Mouse (Mus musculus) heart, embryonic 13.5 days (tissue): ENCODE measurements around the gene Cast. TPM values are rescaled to one million over a fixed set of nuclear protein-coding genes. Genes with fewer than 3 reads are reported as not detected.

Experiments used
- ATAC-seq: fragments of 200-750 bp; cut with Nextera tagmentation; 2 replicates; pipeline ENCODE4 v1.8.0; 2017; ENCODE audit warnings: moderate TSS enrichment; ENCODE audit not compliant: insufficient number of reproducible peaks, low FRiP score, low TSS enrichment; ENCODE audit errors: extremely low read depth
- H3K27ac ChIP-seq: fragments of 300-500 bp; sonication (generic); replicated peaks from 2 replicates; pipeline ENCODE4 v1.5.1; 2015; ENCODE audit warnings: moderate library complexity, mild to moderate bottlenecking, inconsistent platforms
- H3K27me3 ChIP-seq: fragments of 300-500 bp; sonication (generic); replicated peaks from 2 replicates; pipeline ENCODE4 v1.6.1; 2015; ENCODE audit warnings: mild to moderate bottlenecking, inconsistent platforms
- H3K36me3 ChIP-seq: fragments of 300-500 bp; sonication (generic); 2 replicates; pipeline ENCODE4 v1.6.1; 2015; ENCODE audit warnings: mild to moderate bottlenecking, inconsistent platforms
- H3K4me1 ChIP-seq: fragments of 300-500 bp; sonication (generic); 2 replicates; pipeline ENCODE4 v1.6.1; 2015; ENCODE audit warnings: inconsistent platforms
- H3K4me2 ChIP-seq: fragments of 300-500 bp; sonication (generic); 2 replicates; pipeline ENCODE4 v1.6.1; 2015; ENCODE audit warnings: inconsistent platforms, mild to moderate bottlenecking, moderate library complexity
- H3K4me3 ChIP-seq: fragments of 300-500 bp; sonication (generic); 2 replicates; pipeline ENCODE4 v1.5.1; 2015; ENCODE audit warnings: moderate library complexity, mild to moderate bottlenecking, inconsistent platforms
- H3K9ac ChIP-seq: fragments of 300-500 bp; sonication (generic); 2 replicates; pipeline ENCODE4 v1.6.1; 2015; ENCODE audit warnings: inconsistent platforms, mild to moderate bottlenecking, moderate library complexity
- H3K9me3 ChIP-seq: fragments of 300-500 bp; sonication (generic); 2 replicates; pipeline ENCODE4 v1.6.1; 2016; ENCODE audit warnings: inconsistent platforms
- WGBS: fragments of 180-500 bp; shearing (Covaris S2); methylation state at CpG from one replicate; pipeline ENCODE4 v1.1.7; 2015; ENCODE audit warnings: mixed read lengths; 5-methylcytosine and 5-hydroxymethylcytosine counted together
- polyA plus RNA-seq: library from polyadenylated mRNA; unstranded; fragments of >200 nt; fragmentation: Nextera tagmentation; extraction: Ambion mirVana; gene quantifications from 2 replicates; pipeline ENCODE4 v1.2.1, GENCODE M21; 2015

The Cast gene
- polyA plus RNA-seq, 1 experiment from 2014 or later = 47.3 TPM

DNA sequence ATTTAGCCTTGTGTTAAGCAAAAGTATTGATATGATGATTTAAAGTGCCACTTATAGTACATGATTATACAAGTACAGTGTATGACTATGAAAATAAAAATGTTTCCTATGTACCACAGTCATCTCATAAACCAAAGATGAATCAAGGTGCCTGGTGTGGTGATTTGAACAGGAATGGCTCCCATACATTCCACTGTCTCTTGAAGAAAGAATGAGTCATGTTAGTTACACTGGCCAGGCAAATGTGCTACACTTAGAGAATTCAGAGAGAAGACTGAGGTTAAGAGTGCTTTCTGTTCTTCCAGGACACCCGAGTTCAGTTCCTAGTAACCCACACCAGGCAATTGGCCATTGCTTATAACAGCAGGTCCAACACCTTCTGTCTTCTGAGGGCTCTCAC is 36.5 kb downstream of the Cast start:
- WGBS = 45% methylated on average over 1 of the region's 1 CpGs
- Histone ChIP-seq H3K4me1 (peaks cover 12% of the 10 kb centered on the region; the same call in 1 of the 2 replicates), H3K4me3 (no peak overlapping the region), H3K27me3 (no peaks in the 10 kb centered on the region), H3K27ac (no peak overlapping the region), H3K36me3 (peaks cover 5% of the 10 kb centered on the region), H3K9me3 (no peaks in the 10 kb centered on the region), H3K9ac (no peak overlapping the region), H3K4me2 (no peak overlapping the region)
- no peak for ATAC-seq

DNA sequence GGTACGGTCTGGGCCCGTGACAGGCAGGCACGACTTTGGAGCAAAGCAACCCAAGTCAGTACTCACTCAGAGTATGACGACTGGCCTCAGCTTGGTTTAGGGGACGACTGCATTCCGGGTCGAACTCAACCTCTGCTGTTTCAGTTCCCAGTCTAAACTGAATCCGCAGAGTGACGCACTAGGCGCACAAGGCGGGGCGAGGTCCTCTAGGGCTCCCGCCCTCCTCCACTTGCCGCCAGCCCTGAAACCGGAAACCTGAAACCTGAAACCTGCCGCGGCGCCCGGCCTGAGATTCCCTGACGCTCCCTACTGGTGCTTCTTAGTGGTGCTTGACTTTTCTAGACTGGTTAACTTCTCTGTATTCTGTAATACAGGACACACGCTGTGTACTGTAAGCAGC is 38.1 kb downstream of the Cast start:
- no peaks in the 10 kb centered on the region for H3K9me3 ChIP-seq
- peaks cover 16% of the 10 kb centered on the region; the same call in 1 of the 2 replicates for H3K4me1 ChIP-seq
- peak overlapping the region; percentile 87 for H3K9ac ChIP-seq
- under 1% methylated on average over 21 of the region's 21 CpGs for WGBS
- peak overlapping the region; percentile 77 for H3K4me2 ChIP-seq
- peak; percentile 92 for ATAC-seq
- H3K27ac ChIP-seq = peak overlapping the region; percentile 96
- H3K27me3 ChIP-seq = no peaks in the 10 kb centered on the region
- no peaks in the 10 kb centered on the region for H3K36me3 ChIP-seq
- H3K4me3 ChIP-seq = peak overlapping the region; percentile 69

DNA sequence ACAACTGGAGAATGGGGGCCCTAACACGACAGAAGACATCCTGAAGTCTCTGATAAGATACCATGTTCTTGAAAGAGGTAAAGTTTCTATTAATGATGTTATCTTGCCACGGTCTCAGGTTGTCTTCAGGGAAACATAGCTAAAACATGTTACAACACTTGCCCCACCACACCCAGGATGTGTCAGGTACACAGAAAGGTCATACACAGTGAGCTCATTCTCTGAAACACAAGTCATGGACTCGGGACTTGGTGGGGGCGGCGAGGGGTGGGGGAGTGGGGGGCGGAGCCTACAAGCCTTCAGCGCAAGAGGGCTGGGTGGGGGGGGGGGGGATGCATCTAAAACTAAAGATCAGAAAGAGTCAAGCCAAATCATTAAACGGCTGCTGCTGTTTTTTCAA is 38.7 kb downstream of the Cast start:
- Histone ChIP-seq H3K9ac (peak overlapping the region; percentile 87), H3K9me3 (no peaks in the 10 kb centered on the region), H3K4me1 (peaks cover 22% of the 10 kb centered on the region), H3K27me3 (no peaks in the 10 kb centered on the region), H3K27ac (peak overlapping the region; percentile 96), H3K4me2 (peak overlapping the region; percentile 77), H3K36me3 (no peaks in the 10 kb centered on the region), H3K4me3 (peak overlapping the region; percentile 69)
- peak; percentile 49; the same call in 1 of the 2 replicates for ATAC-seq
- WGBS = 3% methylated on average over 8 of the region's 8 CpGs

DNA sequence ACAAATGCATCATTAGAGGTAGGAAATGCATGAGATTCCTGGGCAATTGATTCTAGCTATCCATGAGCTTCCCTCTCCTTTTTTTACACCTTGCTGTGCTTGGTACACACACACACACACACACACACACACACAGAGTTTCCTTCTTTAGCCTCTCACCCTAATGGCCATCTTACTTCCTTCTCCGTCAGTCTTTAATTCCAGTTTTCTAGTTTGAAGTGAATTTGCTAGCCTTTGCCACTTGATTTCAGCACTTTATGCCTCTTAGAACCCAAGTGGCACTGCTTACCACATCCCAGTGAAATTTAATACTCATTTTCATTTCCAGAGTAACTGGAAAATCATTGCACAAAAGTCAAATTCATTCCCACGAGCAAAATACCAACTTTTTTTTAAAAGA is 41.4 kb downstream of the Cast start:
- 62% methylated on average over 2 of the region's 2 CpGs for WGBS
- Histone ChIP-seq H3K4me2 (no peak overlapping the region), H3K9ac (no peak overlapping the region), H3K27me3 (no peaks in the 10 kb centered on the region), H3K27ac (no peak overlapping the region), H3K36me3 (no peaks in the 10 kb centered on the region), H3K9me3 (no peaks in the 10 kb centered on the region), H3K4me1 (peaks cover 25% of the 10 kb centered on the region), H3K4me3 (no peak overlapping the region)
- ATAC-seq = no peak

DNA sequence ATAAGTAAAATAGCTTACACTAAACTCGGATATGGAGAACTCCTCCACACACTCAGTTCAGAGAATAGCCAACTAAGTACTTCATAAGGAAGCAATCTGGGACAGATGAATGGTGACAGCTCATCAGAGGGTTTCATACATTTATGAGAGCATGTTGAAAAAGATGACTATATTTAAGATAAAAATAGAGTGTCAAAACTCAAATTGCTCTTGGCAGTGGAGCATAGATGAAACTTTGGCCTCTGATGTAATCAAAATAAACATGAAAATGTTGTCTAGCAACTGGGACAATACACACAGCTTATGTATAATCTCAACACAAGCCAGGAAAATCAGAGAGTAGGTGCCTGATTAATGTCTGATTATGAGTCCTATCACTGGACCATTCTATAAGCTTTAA is 45.9 kb downstream of the Cast start:
- Histone ChIP-seq H3K4me3 (no peak overlapping the region), H3K27ac (no peak overlapping the region), H3K9ac (no peak overlapping the region), H3K36me3 (peaks cover 14% of the 10 kb centered on the region), H3K9me3 (0 out of 2 replicates have a peak, but pooled peaks cover 5% of the 10 kb centered on the region), H3K4me2 (no peak overlapping the region), H3K27me3 (no peaks in the 10 kb centered on the region), H3K4me1 (peaks cover 20% of the 10 kb centered on the region)
- no peak for ATAC-seq
- 82% methylated on average over 1 of the region's 1 CpGs for WGBS

DNA sequence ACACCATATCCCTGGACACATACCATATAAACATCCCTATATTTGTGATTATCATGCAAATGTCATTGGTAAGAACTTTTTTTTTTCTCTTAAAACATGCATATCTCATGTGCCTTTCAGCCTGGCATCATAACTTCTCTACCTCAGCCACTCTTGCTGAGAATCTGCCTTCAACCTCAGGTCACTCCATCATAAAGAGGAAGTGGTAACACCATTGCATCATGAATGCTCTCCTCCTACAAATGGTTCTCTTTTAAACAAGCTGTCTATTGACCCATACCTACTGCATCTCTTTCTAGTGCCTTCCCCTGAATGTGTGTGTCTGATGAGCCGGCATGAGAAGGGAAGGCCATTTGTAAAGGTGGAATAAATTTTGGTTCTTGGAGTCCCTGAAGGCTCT is 49.5 kb downstream of the Cast start:
- 79% methylated on average over 1 of the region's 1 CpGs for WGBS
- ATAC-seq = no peak
- Histone ChIP-seq H3K27ac (no peak overlapping the region), H3K9me3 (0 out of 2 replicates have a peak, but pooled peaks cover 5% of the 10 kb centered on the region), H3K36me3 (peaks cover 23% of the 10 kb centered on the region), H3K4me1 (peaks cover 6% of the 10 kb centered on the region; the same call in 1 of the 2 replicates), H3K27me3 (no peaks in the 10 kb centered on the region), H3K4me3 (no peak overlapping the region), H3K9ac (no peak overlapping the region), H3K4me2 (no peak overlapping the region)

DNA sequence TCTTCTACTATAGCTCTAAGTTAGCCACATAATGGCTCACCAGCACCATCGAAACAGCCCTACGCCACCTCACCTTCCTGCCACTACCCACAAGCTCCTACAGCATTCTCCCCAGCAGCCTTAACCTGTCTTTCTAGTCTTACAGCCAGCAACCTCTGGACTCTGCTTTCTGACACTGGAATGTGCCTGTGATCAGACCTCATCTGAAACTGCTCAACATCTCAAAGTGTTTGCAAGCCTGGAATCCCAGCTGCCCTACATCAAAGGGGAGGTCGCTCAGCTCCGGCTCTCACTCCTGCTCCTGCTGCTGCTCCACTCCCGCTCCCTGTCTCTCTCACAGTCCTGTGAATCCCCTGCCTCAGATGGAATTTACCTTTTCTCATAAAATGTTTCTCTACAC is 65.4 kb downstream of the Cast start:
- Histone ChIP-seq H3K9ac (no peak overlapping the region), H3K4me2 (peak overlapping the region; percentile 33), H3K4me1 (peaks cover 28% of the 10 kb centered on the region), H3K27ac (peak overlapping the region; percentile 82), H3K27me3 (no peaks in the 10 kb centered on the region), H3K4me3 (no peak overlapping the region), H3K9me3 (no peaks in the 10 kb centered on the region), H3K36me3 (peaks cover 64% of the 10 kb centered on the region)
- ATAC-seq = peak; percentile 58
- whole genome bisulfite sequencing = 35% methylated on average over 5 of the region's 5 CpGs

DNA sequence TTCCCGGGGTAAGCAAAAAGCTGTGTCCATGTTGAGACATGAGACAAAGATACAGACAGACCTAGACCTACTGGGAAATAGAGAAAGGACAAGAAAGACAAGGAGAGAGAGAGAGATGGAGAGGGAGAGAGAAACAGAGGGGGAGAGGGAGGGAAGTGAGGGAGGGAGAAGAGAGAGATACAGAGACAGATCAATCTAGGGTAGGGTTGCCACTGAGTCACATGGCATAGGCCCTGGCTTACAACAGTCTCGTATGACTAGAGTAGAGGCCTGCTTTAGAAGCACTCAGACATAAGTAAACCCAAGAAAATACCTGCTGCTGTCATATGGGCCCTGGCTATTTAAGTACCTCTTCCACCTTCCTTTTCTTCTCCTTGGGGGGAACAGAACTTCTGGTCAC is 72.2 kb downstream of the Cast start:
- Histone ChIP-seq H3K4me3 (no peak overlapping the region), H3K9ac (no peak overlapping the region), H3K9me3 (no peaks in the 10 kb centered on the region), H3K4me1 (peaks cover 5% of the 10 kb centered on the region), H3K27me3 (no peaks in the 10 kb centered on the region), H3K36me3 (peaks cover 80% of the 10 kb centered on the region), H3K27ac (peak overlapping the region; percentile 6; the same call in 1 of the 2 replicates), H3K4me2 (no peak overlapping the region)
- 66% methylated on average over 2 of the region's 2 CpGs for WGBS
- no peak for ATAC-seq

DNA sequence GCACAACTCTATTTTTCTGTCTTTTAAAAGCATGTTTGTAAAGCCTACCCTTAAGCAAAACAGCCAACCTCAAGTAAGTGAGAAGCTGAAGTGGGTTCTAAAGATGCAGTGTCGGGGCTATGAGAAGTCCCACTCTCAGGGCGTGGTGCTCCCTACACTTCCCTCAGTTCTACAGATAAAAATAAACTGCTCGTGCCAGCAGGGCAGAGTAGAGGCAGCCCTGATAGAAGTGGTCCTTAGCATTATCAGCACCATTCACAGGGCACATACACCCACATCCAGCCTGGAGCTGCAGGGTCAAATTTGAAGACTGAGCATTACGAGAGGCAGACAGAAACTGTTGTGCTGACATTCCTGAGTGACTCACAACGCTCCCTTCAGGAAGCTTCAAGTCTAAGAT is 72.8 kb downstream of the Cast start:
- WGBS = 31% methylated on average over 5 of the region's 5 CpGs
- Histone ChIP-seq H3K4me1 (peaks cover 5% of the 10 kb centered on the region), H3K4me2 (no peak overlapping the region), H3K4me3 (no peak overlapping the region), H3K9me3 (no peaks in the 10 kb centered on the region), H3K27ac (peak overlapping the region; percentile 6; the same call in 1 of the 2 replicates), H3K9ac (no peak overlapping the region), H3K36me3 (peaks cover 77% of the 10 kb centered on the region), H3K27me3 (no peaks in the 10 kb centered on the region)
- peak; percentile 25; the same call in 1 of the 2 replicates for ATAC-seq

DNA sequence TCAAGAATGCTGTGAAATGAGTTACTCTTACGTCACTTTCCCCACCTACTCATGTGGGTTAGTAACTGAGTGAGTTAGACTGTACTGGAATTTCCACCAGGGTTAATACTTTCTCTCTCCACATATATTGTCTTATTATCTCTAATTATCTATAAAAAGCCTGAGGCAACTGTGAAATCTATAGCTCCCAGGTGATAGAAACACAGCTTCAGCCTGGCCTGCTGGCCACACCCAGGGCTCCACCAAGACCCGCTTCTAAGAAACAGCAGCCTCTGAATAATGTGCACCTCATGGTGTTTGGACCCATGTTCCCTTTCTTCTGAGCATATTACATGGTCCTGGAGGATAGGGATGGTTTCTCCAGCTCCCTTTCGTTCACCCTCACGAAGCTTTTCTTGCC is 74.9 kb downstream of the Cast start:
- Histone ChIP-seq H3K27me3 (no peaks in the 10 kb centered on the region), H3K4me2 (no peak overlapping the region)

DNA sequence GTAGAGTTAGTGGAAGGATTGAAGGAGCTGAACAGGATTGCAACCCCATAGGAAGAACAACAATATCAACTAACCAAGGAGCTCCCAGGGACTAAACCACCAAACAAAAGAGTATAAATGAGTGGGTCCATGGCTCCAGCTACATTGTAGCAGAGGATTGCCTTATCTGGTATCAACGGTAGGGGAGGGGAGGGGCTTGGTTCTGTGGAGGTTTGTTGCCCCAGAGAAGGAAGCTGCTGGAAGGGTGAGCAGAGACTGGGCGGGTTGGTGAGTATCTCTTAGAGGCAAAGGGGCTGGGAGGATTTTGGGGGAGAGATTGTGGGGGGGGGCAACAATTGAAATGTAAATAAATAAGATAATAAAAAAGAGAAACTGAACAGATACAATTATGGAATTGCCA is 89.6 kb downstream of the Cast start:
- 69% methylated on average over 2 of the region's 2 CpGs for WGBS
- no peak for ATAC-seq
- H3K36me3 ChIP-seq = peaks cover 78% of the 10 kb centered on the region

More for the DNA sequence above, 74.9 kb downstream of the Cast start:
- Histone ChIP-seq H3K4me1 (peaks cover 5% of the 10 kb centered on the region), H3K9ac (no peak overlapping the region), H3K36me3 (peaks cover 78% of the 10 kb centered on the region), H3K4me3 (no peak overlapping the region), H3K9me3 (no peaks in the 10 kb centered on the region), H3K27ac (no peak overlapping the region)
- 90% methylated on average over 4 of the region's 4 CpGs for WGBS
- ATAC-seq = no peak

DNA sequence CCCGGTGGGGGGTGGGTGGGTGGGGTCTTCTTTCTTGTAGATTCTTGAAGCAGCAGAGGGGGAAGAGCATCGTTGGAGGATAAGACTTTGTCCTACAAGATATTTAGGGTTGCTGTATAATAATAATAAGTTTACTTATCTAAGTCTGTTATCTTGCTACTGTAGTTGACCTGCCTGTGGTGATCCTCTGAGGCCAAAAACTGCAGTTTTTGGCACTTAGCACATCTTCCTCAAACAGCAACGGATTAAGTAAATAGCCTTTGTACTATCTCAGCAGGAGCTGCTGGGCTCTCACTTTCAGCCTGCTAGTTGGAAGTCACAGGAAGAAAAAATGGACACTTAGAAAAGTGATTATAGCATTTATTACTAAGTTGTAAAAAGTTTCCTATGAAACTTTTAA is 112.4 kb downstream of the Cast start:
- no peak for ATAC-seq
- no peaks in the 10 kb centered on the region for H3K4me1 ChIP-seq
- no peak overlapping the region for H3K4me3 ChIP-seq
- no peak overlapping the region for H3K9ac ChIP-seq
- WGBS = 58% methylated on average over 3 of the region's 3 CpGs
- no peak overlapping the region for H3K4me2 ChIP-seq
- H3K27me3 ChIP-seq = no peaks in the 10 kb centered on the region
- no peak overlapping the region for H3K27ac ChIP-seq
- no peaks in the 10 kb centered on the region for H3K9me3 ChIP-seq
- peaks cover 73% of the 10 kb centered on the region for H3K36me3 ChIP-seq

More for the DNA sequence above, 89.6 kb downstream of the Cast start:
- Histone ChIP-seq H3K4me2 (no peak overlapping the region), H3K4me1 (no peaks in the 10 kb centered on the region), H3K4me3 (no peak overlapping the region), H3K9me3 (no peaks in the 10 kb centered on the region), H3K27ac (no peak overlapping the region), H3K27me3 (no peaks in the 10 kb centered on the region), H3K9ac (no peak overlapping the region)
